Mouse (Mus musculus): ENCODE measurements around the gene Pcsk4. TPM values are rescaled to one million over a fixed set of nuclear protein-coding genes. Genes with fewer than 3 reads are reported as not detected.

Gene Pcsk4
- polyA plus RNA-seq, 1 experiment from 2014 or later: 5.6 TPM

- Histone ChIP-seq H3K27ac (ENCODE audit: low read depth) (no peak overlapping the region), H3K4me2 (ENCODE audit: low read depth, low read length) (peak overlapping the region; percentile 58), H3K4me1 (ENCODE audit: insufficient read depth) (peaks cover 3% of the 10 kb centered on the region), H3K4me3 (ENCODE audit: low read depth, low read length) (no peak overlapping the region), H3K9me3 (ENCODE audit: low read length) (no peaks in the 10 kb centered on the region), H3K27me3 (ENCODE audit: insufficient read depth, low read length) (peaks cover 64% of the 10 kb centered on the region), H3K9ac (replicated peaks) (no peak overlapping the region), H3K36me3 (replicated peaks; ENCODE audit: insufficient read depth, low read length) (no peaks in the 10 kb centered on the region)
- ATAC-seq (peak; percentile 79), DNase-seq (peak; percentile 63)
- WGBS (ENCODE audit: insufficient replicate concordance): 5% methylated on average over 31 of the region's 31 CpGs
- TF ChIP-seq CTCF (IDR thresholded peaks at IDR 0.05; ENCODE audit: low read depth) (peak; percentile 33), EP300 (IDR thresholded peaks at IDR 0.05; ENCODE audit: low read depth) (no peak)
Measured at GRCm38 (mm10) chr10:80357994-80358639, 28.8 kb upstream of the Pcsk4 start.

DNA sequence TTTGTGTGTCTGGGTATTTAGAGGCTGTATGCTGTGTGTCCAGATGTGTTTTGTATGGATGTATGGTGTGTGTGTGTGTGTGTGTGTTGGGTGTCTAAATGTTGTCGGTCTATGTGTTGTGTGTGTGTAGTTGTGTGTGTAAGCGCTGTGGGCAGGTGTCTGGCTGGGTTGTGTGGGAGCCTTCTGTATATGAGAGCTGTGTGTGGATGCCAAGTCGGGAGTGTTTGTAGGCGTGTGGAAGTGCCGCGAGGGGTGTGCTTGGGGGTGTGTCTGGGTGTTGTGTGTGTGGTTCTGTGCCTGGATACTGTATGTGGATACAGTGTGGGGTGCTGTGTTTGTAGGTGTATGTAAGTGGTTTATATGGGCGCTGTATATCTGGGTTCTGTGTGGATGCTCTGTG is 28.0 kb upstream of the Pcsk4 start:
- Histone ChIP-seq H3K36me3 (replicated peaks; ENCODE audit: insufficient read depth, low read length) (no peaks in the 10 kb centered on the region), H3K9me3 (ENCODE audit: low read length) (no peaks in the 10 kb centered on the region), H3K4me1 (ENCODE audit: insufficient read depth) (peaks cover 3% of the 10 kb centered on the region), H3K27ac (ENCODE audit: low read depth) (no peak overlapping the region), H3K4me3 (ENCODE audit: low read depth, low read length) (no peak overlapping the region), H3K9ac (replicated peaks) (no peak overlapping the region), H3K27me3 (ENCODE audit: insufficient read depth, low read length) (peaks cover 67% of the 10 kb centered on the region), H3K4me2 (ENCODE audit: low read depth, low read length) (peak overlapping the region; percentile 58; the same call in 1 of the 2 replicates)
- no peak for ATAC-seq
- WGBS (ENCODE audit: insufficient replicate concordance): 24% methylated on average over 7 of the region's 7 CpGs
- TF ChIP-seq EP300 (IDR thresholded peaks at IDR 0.05; ENCODE audit: low read depth): no peak
- no peak for TF ChIP-seq CTCF (IDR thresholded peaks at IDR 0.05; ENCODE audit: low read depth)
- DNase-seq: no peak

DNA sequence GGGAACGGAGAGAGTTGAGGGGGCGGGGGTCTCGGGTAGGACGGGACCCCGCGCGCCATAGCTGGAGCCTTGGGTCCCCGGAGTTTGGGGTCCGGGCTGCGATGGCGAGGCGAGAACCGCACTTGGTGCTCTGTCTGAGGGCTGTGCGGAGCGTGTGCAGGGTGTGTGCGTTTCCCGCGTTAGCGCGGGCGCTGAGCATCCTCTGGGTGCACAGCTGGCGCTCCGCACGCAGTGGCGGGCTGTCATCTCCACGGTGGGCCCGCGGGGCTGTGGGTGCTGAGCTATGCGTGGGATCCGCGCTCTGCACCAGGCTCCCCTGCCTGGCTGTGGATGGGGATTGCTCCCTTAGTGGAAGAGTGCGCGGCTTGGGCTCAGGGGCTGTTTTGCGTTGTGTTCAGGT is 27.4 kb upstream of the Pcsk4 start:
- ATAC-seq (no peak), DNase-seq (no peak)
- TF ChIP-seq CTCF (IDR thresholded peaks at IDR 0.05; ENCODE audit: low read depth) (no peak), EP300 (IDR thresholded peaks at IDR 0.05; ENCODE audit: low read depth) (no peak)
- Histone ChIP-seq H3K9me3 (ENCODE audit: low read length) (no peaks in the 10 kb centered on the region), H3K27ac (ENCODE audit: low read depth) (no peak overlapping the region), H3K27me3 (ENCODE audit: insufficient read depth, low read length) (peaks cover 67% of the 10 kb centered on the region), H3K4me2 (ENCODE audit: low read depth, low read length) (no peak overlapping the region), H3K36me3 (replicated peaks; ENCODE audit: insufficient read depth, low read length) (no peaks in the 10 kb centered on the region), H3K4me1 (ENCODE audit: insufficient read depth) (peaks cover 3% of the 10 kb centered on the region), H3K9ac (replicated peaks) (no peak overlapping the region), H3K4me3 (ENCODE audit: low read depth, low read length) (no peak overlapping the region)
- 3% methylated on average over 33 of the region's 34 CpGs for WGBS (ENCODE audit: insufficient replicate concordance)

DNA sequence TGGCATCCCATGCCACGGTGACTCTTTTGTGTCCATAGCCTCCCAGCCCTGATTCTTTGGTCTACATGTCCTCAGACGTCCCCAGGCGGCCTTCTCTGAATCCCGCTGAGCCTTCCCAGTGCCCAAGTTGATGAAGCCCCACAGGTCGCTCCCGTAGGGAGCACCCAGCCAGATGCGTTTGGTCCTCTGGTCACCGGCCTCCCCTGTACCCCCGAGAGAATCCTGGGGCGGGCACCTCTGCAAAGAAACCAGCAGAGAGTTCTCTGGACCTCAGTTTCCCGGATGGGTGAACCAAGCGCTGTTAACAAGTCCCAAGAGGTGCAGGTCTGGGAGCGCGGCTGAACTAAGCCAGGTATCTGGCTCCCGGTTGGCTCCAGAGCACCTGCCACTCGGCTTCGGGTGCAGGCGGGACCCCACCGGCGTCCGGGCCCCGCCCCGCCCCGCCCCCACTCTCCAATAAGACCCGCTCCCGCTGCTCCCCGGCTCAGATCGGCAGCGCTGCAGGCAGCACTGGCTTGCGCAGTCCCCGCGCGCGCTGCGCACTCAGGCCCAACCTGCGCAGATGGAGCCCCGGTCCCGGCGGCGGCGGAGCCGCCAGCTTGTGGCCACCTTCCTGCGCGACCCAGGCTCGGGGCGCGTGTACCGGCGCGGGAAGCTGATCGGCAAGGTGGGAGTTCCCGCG is 26.8 kb upstream of the Pcsk4 start, which contains the start of gene Plk5:
Gene Plk5, plus strand, starts transcription at position 459 of the 682 bp plus-strand sequence.
- H3K9me3 ChIP-seq (ENCODE audit: low read length): no peaks in the 10 kb centered on the region
- H3K4me3 ChIP-seq (ENCODE audit: low read depth, low read length): no peak within 1 kb of the TSS
- H3K4me1 ChIP-seq (ENCODE audit: insufficient read depth): peaks cover 3% of the 10 kb centered on the region
- no peak within 1 kb of the TSS for H3K4me2 ChIP-seq (ENCODE audit: low read depth, low read length)
- H3K27ac ChIP-seq (ENCODE audit: low read depth): no peak within 1 kb of the TSS
- ATAC-seq: no peak
- no peak within 1 kb of the TSS for H3K9ac ChIP-seq (replicated peaks)
- 3% methylated on average over 50 of the region's 53 CpGs for WGBS (ENCODE audit: insufficient replicate concordance)
- TF ChIP-seq CTCF (IDR thresholded peaks at IDR 0.05; ENCODE audit: low read depth): no peak
- TF ChIP-seq EP300 (IDR thresholded peaks at IDR 0.05; ENCODE audit: low read depth): no peak
- no peaks in the 10 kb centered on the region for H3K36me3 ChIP-seq (replicated peaks; ENCODE audit: insufficient read depth, low read length)
- no peak for DNase-seq
- H3K27me3 ChIP-seq (ENCODE audit: insufficient read depth, low read length): peaks cover 67% of the 10 kb centered on the region

GRCm38 (mm10) chr10:80355431-80355830 is 26.1 kb upstream of the Pcsk4 start:
- Histone ChIP-seq H3K4me3 (ENCODE audit: low read depth, low read length) (no peak overlapping the region), H3K4me1 (ENCODE audit: insufficient read depth) (peaks cover 5% of the 10 kb centered on the region), H3K9ac (replicated peaks) (no peak overlapping the region), H3K36me3 (replicated peaks; ENCODE audit: insufficient read depth, low read length) (no peaks in the 10 kb centered on the region), H3K27ac (ENCODE audit: low read depth) (no peak overlapping the region), H3K9me3 (ENCODE audit: low read length) (no peaks in the 10 kb centered on the region), H3K4me2 (ENCODE audit: low read depth, low read length) (no peak overlapping the region), H3K27me3 (ENCODE audit: insufficient read depth, low read length) (peaks cover 64% of the 10 kb centered on the region)
- no peak for TF ChIP-seq CTCF (IDR thresholded peaks at IDR 0.05; ENCODE audit: low read depth)
- TF ChIP-seq EP300 (IDR thresholded peaks at IDR 0.05; ENCODE audit: low read depth): no peak
- DNase-seq: no peak
- no peak for ATAC-seq
- 17% methylated on average over 9 of the region's 9 CpGs for WGBS (ENCODE audit: insufficient replicate concordance)

GRCm38 (mm10) chr10:80352727-80353126 is 23.4 kb upstream of the Pcsk4 start:
- Histone ChIP-seq H3K36me3 (replicated peaks; ENCODE audit: insufficient read depth, low read length) (no peaks in the 10 kb centered on the region), H3K4me2 (ENCODE audit: low read depth, low read length) (no peak overlapping the region), H3K4me3 (ENCODE audit: low read depth, low read length) (no peak overlapping the region), H3K9me3 (ENCODE audit: low read length) (no peaks in the 10 kb centered on the region), H3K4me1 (ENCODE audit: insufficient read depth) (peaks cover 13% of the 10 kb centered on the region), H3K27ac (ENCODE audit: low read depth) (no peak overlapping the region), H3K27me3 (ENCODE audit: insufficient read depth, low read length) (peaks cover 60% of the 10 kb centered on the region), H3K9ac (replicated peaks) (no peak overlapping the region)
- TF ChIP-seq EP300 (IDR thresholded peaks at IDR 0.05; ENCODE audit: low read depth): no peak
- TF ChIP-seq CTCF (IDR thresholded peaks at IDR 0.05; ENCODE audit: low read depth): no peak
- no peak for ATAC-seq
- 39% methylated on average over 8 of the region's 8 CpGs for WGBS (ENCODE audit: insufficient replicate concordance)
- DNase-seq: no peak
